Mouse (Mus musculus): ENCODE measurements around the gene Spin2f. TPM values are rescaled to one million over a fixed set of nuclear protein-coding genes. Genes with fewer than 3 reads are reported as not detected.
"Not testable (repeated sequence)": the region's sequence is repeated elsewhere in the genome, so short reads cannot be mapped to it uniquely, and the experiment has no call there.

Spin2f gene
- not detected in 2 replicates for polyA plus RNA-seq (2015; fragmentation: Nextera tagmentation; extraction: Ambion mirVana)

- H3K4me3 ChIP-seq; ATAC-seq; H3K27me3 ChIP-seq; H3K27ac ChIP-seq; H3K36me3 ChIP-seq (ENCODE audit: poor library complexity, severe bottlenecking); H3K4me1 ChIP-seq; H3K9me3 ChIP-seq (replicated peaks); H3K9ac ChIP-seq; H3K4me2 ChIP-seq: not testable (repeated sequence)
- 33% methylated on average over 1 of the region's 6 CpGs for WGBS
These were observed at the start of gene Spin2f for GRCm38 (mm10) chrX:31253594-31253993. Spin2f (plus strand) TSS chrX:31253894.

- not testable (repeated sequence) for H3K9ac ChIP-seq; H3K4me3 ChIP-seq; H3K4me2 ChIP-seq; H3K36me3 ChIP-seq (ENCODE audit: poor library complexity, severe bottlenecking); ATAC-seq; H3K4me1 ChIP-seq; H3K27me3 ChIP-seq; H3K27ac ChIP-seq
- 91% methylated on average over 7 of the region's 7 CpGs for whole genome bisulfite sequencing
- H3K9me3 ChIP-seq (replicated peaks): peaks cover 31% of the 10 kb centered on the region
These were observed 41.6 kb upstream of the Spin2f start for GRCm38 (mm10) chrX:31212136-31212535.

- not testable (repeated sequence) for ATAC-seq; H3K4me1 ChIP-seq; H3K4me2 ChIP-seq; H3K9ac ChIP-seq; H3K4me3 ChIP-seq; H3K27ac ChIP-seq; H3K36me3 ChIP-seq (ENCODE audit: poor library complexity, severe bottlenecking); H3K27me3 ChIP-seq
- peaks cover 40% of the 10 kb centered on the region for H3K9me3 ChIP-seq (replicated peaks)
- 85% methylated on average over 9 of the region's 9 CpGs for WGBS
These were observed 30.2 kb upstream of the Spin2f start for GRCm38 (mm10) chrX:31223536-31223935.

DNA sequence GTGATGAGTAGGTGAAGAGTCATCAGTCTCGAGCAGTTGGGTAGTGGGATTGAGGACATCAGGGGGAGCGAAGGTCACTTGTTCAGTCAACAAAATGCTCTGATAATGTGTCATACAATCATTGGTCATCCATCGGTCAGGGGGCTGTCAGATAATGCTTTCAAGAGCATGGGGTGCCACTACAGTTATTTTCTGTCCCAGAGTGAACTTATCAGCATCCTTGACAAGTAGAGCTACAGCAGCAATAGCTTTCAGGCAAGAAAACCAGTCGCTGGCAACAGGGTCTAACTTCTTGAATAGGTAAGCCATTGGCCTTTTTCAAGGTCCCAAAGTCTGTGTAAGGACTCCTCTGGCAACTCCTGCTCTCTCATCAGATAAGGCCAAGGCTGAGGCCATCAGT lies 18.6 kb upstream of the Spin2f start:
- not testable (repeated sequence) for H3K4me3 ChIP-seq; H3K27me3 ChIP-seq; H3K36me3 ChIP-seq (ENCODE audit: poor library complexity, severe bottlenecking); ATAC-seq; H3K27ac ChIP-seq; H3K4me1 ChIP-seq; H3K4me2 ChIP-seq; H3K9ac ChIP-seq
- peaks cover 44% of the 10 kb centered on the region for H3K9me3 ChIP-seq (replicated peaks)
- 64% methylated on average over 4 of the region's 4 CpGs for WGBS

- not testable (repeated sequence) for H3K4me3 ChIP-seq; H3K36me3 ChIP-seq (ENCODE audit: poor library complexity, severe bottlenecking); H3K9ac ChIP-seq; H3K4me2 ChIP-seq; H3K27me3 ChIP-seq; H3K4me1 ChIP-seq; H3K27ac ChIP-seq; ATAC-seq
- H3K9me3 ChIP-seq (replicated peaks): peaks cover 26% of the 10 kb centered on the region
- 73% methylated on average over 3 of the region's 3 CpGs for WGBS
These were observed 11.9 kb upstream of the Spin2f start for GRCm38 (mm10) chrX:31241754-31242153.

Other genes with a start within 250 kb of the Spin2f start
- not detected in 2 replicates for gene Btbd35f29, start 136.2 kb upstream of the Spin2f start, polyA plus RNA-seq (2015; fragmentation: Nextera tagmentation; extraction: Ambion mirVana)
- not detected in 2 replicates for gene Btbd35f26, start 82.6 kb downstream of the Spin2f start, polyA plus RNA-seq (2015; fragmentation: Nextera tagmentation; extraction: Ambion mirVana)
- gene Btbd35f19, start 130.0 kb downstream of the Spin2f start, polyA plus RNA-seq (2015; fragmentation: Nextera tagmentation; extraction: Ambion mirVana): not detected in 2 replicates